Mouse (Mus musculus): Measurements from ENCODE around the gene Crhr2. TPM values are rescaled to one million over a fixed set of nuclear protein-coding genes. Genes with fewer than 3 reads are reported as not detected.

Crhr2 gene
- polyA plus RNA-seq, 1 experiment from 2014 or later = 0.84 TPM

DNA sequence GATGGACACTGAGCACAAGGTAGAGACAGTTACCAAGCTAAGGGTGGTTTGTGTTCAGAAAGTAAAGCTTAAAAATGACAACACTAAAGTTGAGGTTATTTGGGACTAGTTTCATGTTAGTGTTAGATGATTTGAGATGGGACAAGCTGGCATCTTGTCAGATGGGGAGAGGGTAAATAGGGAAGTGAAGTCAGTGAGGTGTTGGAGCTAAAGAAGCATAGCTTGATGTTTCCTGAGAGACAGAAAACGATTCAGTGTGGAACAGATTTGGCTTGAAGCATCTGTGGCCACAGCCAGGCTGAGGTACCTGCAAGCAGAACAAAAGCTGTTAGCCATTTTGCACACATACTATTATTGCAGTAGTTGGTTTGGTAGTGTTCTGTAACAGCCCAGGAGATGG, 87.5 kb downstream of the Crhr2 start:
- WGBS = 38% methylated on average over 1 of the region's 1 CpGs

DNA sequence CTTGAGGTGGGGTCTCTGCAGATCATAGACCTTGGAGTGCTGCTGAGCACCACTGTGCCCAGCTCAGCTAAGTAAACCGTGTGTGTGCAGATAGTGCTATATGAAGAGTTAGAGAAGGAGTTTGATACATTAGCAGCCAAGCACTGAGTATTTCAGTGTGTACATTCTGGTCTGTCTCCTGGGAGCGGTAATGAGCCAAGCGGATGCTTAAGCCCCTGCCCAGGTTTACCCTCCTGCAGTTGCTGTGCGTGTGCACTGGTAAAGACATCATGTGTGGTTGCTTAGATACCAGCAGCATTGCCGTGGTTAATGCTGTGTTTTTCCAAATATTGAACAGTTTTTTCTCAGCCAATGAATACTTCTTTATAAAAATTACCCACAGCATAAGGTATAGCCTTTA, 88.3 kb downstream of the Crhr2 start:
- Histone ChIP-seq H3K36me3 (ENCODE audit: control insufficient read depth, insufficient read depth, low read length) (peaks cover 22% of the 10 kb centered on the region), H3K9ac (ENCODE audit: low read depth, low read length) (no peak overlapping the region), H3K4me3 (ENCODE audit: low read depth, low read length) (no peak overlapping the region), H3K27ac (replicated peaks; ENCODE audit: low read depth, low read length) (no peak overlapping the region), H3K9me3 (ENCODE audit: control insufficient read depth, low read length) (no peaks in the 10 kb centered on the region), H3K4me1 (ENCODE audit: control insufficient read depth, insufficient read depth, low read length) (no peaks in the 10 kb centered on the region; the same call in 1 of the 2 replicates), H3K27me3 (replicated peaks; ENCODE audit: control insufficient read depth, insufficient read depth, low read length) (no peaks in the 10 kb centered on the region), H3K4me2 (ENCODE audit: low read depth, low read length) (no peak overlapping the region)
- DNase-seq (ENCODE audit: low spot score) (no peak), ATAC-seq (ENCODE audit: low read depth) (peak; percentile 60; the same call in 1 of the 2 replicates)
- WGBS = 60% methylated on average over 5 of the region's 5 CpGs

More for the DNA sequence above, 87.5 kb downstream of the Crhr2 start:
- Histone ChIP-seq H3K27me3 (replicated peaks; ENCODE audit: control insufficient read depth, insufficient read depth, low read length) (no peaks in the 10 kb centered on the region), H3K36me3 (ENCODE audit: control insufficient read depth, insufficient read depth, low read length) (peaks cover 30% of the 10 kb centered on the region), H3K4me2 (ENCODE audit: low read depth, low read length) (no peak overlapping the region), H3K4me1 (ENCODE audit: control insufficient read depth, insufficient read depth, low read length) (no peaks in the 10 kb centered on the region), H3K9me3 (ENCODE audit: control insufficient read depth, low read length) (no peaks in the 10 kb centered on the region), H3K4me3 (ENCODE audit: low read depth, low read length) (no peak overlapping the region), H3K9ac (ENCODE audit: low read depth, low read length) (no peak overlapping the region), H3K27ac (replicated peaks; ENCODE audit: low read depth, low read length) (no peak overlapping the region)
- no peak for DNase-seq (ENCODE audit: low spot score)
- ATAC-seq (ENCODE audit: low read depth) = no peak

DNA sequence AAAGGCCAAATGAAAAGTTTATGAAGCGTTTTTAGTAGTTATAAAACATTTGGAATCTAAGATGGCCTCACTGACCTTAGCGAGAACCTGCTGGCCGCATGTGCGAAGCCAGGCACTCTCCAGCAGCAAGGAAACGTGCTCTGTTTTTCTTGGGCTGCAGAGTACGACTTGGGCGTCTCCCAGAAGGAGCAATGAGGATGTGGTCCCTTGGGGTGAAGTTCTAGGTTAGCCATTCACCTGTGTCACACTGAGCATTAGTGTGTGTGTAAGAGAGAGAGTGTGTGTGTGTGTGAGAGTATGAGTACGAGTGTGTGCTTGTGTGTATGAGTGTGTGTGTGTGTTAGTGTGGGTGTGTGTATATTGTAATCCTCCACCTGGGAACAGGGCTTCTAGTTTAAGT, 89.6 kb downstream of the Crhr2 start:
- 80% methylated on average over 8 of the region's 8 CpGs for WGBS
- H3K9me3 ChIP-seq (ENCODE audit: control insufficient read depth, low read length) = no peaks in the 10 kb centered on the region
- H3K27ac ChIP-seq (replicated peaks; ENCODE audit: low read depth, low read length) = no peak overlapping the region
- H3K4me3 ChIP-seq (ENCODE audit: low read depth, low read length) = no peak overlapping the region
- ATAC-seq (ENCODE audit: low read depth) (no peak), DNase-seq (ENCODE audit: low spot score) (no peak)
- peaks cover 5% of the 10 kb centered on the region for H3K4me1 ChIP-seq (ENCODE audit: control insufficient read depth, insufficient read depth, low read length)
- no peaks in the 10 kb centered on the region for H3K27me3 ChIP-seq (replicated peaks; ENCODE audit: control insufficient read depth, insufficient read depth, low read length)
- no peak overlapping the region for H3K4me2 ChIP-seq (ENCODE audit: low read depth, low read length)
- no peak overlapping the region for H3K9ac ChIP-seq (ENCODE audit: low read depth, low read length)
- H3K36me3 ChIP-seq (ENCODE audit: control insufficient read depth, insufficient read depth, low read length) = peaks cover 13% of the 10 kb centered on the region

Other genes starting within 250 kb of the Crhr2 start
- 7.5 and 7.8 TPM in 2 replicates for gene Nod1, start 160.4 kb downstream of the Crhr2 start, polyA plus RNA-seq (2014; fragmentation: Nextera tagmentation; extraction: Ambion mirVana)
- gene Ggct, start 140.1 kb downstream of the Crhr2 start, polyA plus RNA-seq (2014; fragmentation: Nextera tagmentation; extraction: Ambion mirVana) = 9.5 and 10.8 TPM in 2 replicates
- 142 and 154 TPM in 2 replicates for gene Gars, start 95.0 kb downstream of the Crhr2 start, polyA plus RNA-seq (2014; fragmentation: Nextera tagmentation; extraction: Ambion mirVana)
- 4.2 and 5.9 TPM in 2 replicates for gene Inmt, start 42.0 kb upstream of the Crhr2 start, polyA plus RNA-seq (2014; fragmentation: Nextera tagmentation; extraction: Ambion mirVana)
- gene Mindy4, start 70.4 kb upstream of the Crhr2 start, polyA plus RNA-seq (2014; fragmentation: Nextera tagmentation; extraction: Ambion mirVana) = 16.2 and 18.2 TPM in 2 replicates
- 20.4 and 20.5 TPM in 2 replicates for gene Aqp1, start 203.4 kb upstream of the Crhr2 start, polyA plus RNA-seq (2014; fragmentation: Nextera tagmentation; extraction: Ambion mirVana)
- gene Ghrhr, start 243.3 kb upstream of the Crhr2 start, polyA plus RNA-seq (2014; fragmentation: Nextera tagmentation; extraction: Ambion mirVana) = not detected in 2 replicates